Mouse (Mus musculus): Measurements from ENCODE around the gene Mrpl47. TPM values are rescaled to one million over a fixed set of nuclear protein-coding genes. Genes with fewer than 3 reads are reported as not detected.

Mrpl47 gene
- polyA plus RNA-seq (2012; rRNA removed): 0.18 and 0.43 TPM in 2 replicates

DNA sequence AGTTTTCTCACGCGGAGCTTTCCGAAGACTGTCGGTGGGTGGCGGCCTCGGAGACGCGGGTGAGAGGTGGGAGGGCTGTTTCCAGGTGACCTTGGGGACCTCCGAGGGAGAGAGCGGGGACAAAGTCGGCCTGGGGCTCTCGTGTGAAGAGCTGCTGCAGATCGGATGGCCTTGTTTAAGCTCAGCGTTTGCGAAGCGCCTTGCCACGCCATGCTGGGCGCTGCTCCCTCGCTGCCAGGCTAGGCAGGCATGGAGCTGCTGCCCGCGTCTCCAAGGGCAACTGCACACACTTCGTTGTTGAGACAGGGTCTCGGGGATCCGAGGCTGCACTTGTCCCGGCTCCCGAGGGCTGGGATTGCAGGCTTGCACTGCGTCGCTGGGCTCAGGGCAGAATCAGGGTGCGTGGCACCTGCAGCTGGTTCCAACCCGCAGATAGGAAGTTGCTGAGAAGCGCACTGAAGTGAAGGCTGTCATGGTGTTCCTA is at the start of gene Mrpl47:
Gene Mrpl47 (minus strand): TSS at position 434 of the 484 bp plus-strand sequence.

DNA sequence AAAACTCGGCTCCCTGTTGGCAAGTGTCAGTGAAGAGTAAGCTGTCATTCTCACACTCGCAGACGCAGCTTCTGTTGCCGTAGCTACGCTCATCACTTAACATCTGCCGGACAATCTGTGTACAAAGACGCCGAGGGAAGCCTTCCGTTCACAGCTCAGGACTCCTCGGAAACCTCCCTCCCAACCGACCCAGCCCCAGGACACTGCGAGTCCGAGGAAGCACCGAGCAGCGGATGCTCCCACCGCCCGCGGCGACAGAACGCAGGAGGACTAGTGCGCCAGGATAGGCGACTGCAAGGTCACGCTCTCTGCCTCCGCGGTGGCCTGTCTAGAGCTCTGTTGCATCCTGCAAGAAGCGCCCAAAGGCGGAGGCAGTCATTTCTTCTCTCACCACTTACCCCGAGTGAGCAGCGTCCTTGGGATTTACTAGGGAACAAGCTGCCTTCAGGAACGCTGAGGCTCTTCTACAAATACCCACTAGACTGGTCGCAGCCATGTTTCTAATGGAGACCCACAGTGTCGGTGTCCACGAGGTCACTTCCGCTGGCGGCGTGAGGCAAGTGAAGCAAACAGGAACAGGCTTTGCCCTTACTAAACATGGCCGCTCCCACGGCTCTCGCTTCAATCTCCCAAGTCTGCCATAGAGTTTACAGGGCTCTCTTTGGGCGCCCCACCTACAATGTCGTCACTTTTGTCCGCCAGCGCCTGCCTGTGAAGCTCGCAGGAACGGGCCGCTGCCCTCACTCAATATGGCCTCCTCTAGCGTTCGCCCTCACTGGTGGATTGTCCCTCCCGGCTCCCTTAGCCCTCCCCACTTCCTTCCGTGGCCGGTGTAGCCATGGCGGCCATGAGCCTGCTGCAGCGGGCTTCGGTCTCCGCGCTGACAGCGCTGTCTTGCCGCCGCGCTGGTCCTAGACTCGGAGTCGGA is 897 bp downstream of the Mrpl47 start, which contains the start of gene Ndufb5:
Gene Ndufb5 (plus strand): TSS at position 747 of the 928 bp plus-strand sequence.

DNA sequence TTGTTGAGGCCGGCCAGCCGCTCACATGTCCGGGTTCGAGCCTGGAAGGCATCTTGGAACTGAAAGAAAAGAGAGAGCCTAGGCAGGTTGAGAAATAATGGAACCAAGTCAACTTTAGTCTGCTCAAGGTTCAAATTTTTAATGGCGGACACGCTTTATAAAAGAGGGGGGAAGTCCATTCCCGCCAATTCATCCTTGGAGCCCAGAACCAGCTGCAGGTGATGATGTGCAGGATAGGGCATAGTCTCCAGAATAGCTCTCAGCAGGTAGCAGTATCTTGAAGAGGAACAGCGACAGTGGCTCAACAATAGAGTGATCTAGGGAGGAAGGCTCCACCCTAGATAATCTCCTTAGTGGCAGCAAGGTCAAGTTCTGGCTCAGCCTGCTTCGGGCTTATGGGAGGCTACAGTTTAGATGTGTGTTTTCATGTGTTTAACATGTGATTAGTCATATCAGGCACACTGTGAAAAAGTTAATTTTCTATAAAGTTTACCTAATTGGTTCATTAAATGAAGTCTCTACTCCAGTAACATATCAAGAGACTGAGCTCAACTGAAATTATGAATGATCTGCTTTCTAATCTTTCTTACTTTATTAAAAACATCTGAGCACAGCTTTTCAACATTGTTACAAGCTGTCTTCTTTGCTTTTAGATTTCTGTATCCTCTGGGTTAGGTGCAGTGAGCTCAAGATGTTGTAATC is 31.6 kb downstream of the Mrpl47 start, which contains the start of gene Actl6a:
Gene Actl6a (plus strand): TSS at position 652 of the 702 bp plus-strand sequence.

Other genes starting within 250 kb of the Mrpl47 start
- not detected in 2 replicates for gene Kcnmb3, start 245.4 kb downstream of the Mrpl47 start, polyA plus RNA-seq (2012; rRNA removed)
- 6.2 and 7.1 TPM in 2 replicates for gene Zfp639, start 227.3 kb downstream of the Mrpl47 start, polyA plus RNA-seq (2012; rRNA removed)
- 2.6 and 3.1 TPM in 2 replicates for gene Mfn1, start 208.1 kb downstream of the Mrpl47 start, polyA plus RNA-seq (2012; rRNA removed)
- 3.9 and 4.1 TPM in 2 replicates for gene Gnb4, start 121.0 kb downstream of the Mrpl47 start, polyA plus RNA-seq (2012; rRNA removed)
- gene Actl6a, start 31.3 kb downstream of the Mrpl47 start, polyA plus RNA-seq (2012; rRNA removed): 3.4 and 3.8 TPM in 2 replicates
- gene Ndufb5, start 615 bp downstream of the Mrpl47 start, polyA plus RNA-seq (2012; rRNA removed): 177 and 230 TPM in 2 replicates
- 0.88 and 2.0 TPM in 2 replicates for gene Usp13, start 79.9 kb upstream of the Mrpl47 start, polyA plus RNA-seq (2012; rRNA removed)